ENCODE assay signal across 18 mouse cellular contexts in genomic region chr3:27704641-27705040, GRCm38 (mm10). TPM values are rescaled to one million over a fixed set of nuclear protein-coding genes. Genes with fewer than 3 reads are reported as not detected.
DNase-seq lines count a peak whose midpoint lies in the region; ATAC-seq and TF ChIP-seq lines count a peak whose summit lies in the region.
"Had no signal": no experiment of that assay in that cellular context is flagged by ENCODE, and none has a peak within 500 bp of the region (broad histone marks: within the 10 kb centered on the region; RNA-seq: fewer than 3 reads in every experiment).

No protein-coding gene starts in this region.

- no peaks in the 10 kb centered on the region for H3K9me3 ChIP-seq in heart, embryonic 12.5 days (replicated peaks)
- no peaks in the 10 kb centered on the region for H3K9me3 ChIP-seq in intestine, embryonic 16.5 days (ENCODE audit: control insufficient read depth, low read length)
- no peaks in the 10 kb centered on the region for H3K9me3 ChIP-seq in intestine, postnatal 0 days (ENCODE audit: control insufficient read depth)
- no peaks in the 10 kb centered on the region for H3K9me3 ChIP-seq in ES-E14 (ENCODE audit: control insufficient read depth, insufficient read depth, low read depth, low read length)
- no peaks in the 10 kb centered on the region for H3K9me3 ChIP-seq in stomach, embryonic 14.5 days (ENCODE audit: control insufficient read depth, low read depth, low read length)
- H3K9me3 ChIP-seq: embryonic facial prominence, embryonic 10.5 days; forebrain, embryonic 13.5 days; hindbrain, embryonic 10.5 days; intestine, embryonic 15.5 days had no signal

- H3K4me2 ChIP-seq in heart, embryonic 12.5 days: 0 out of 2 replicates have a peak overlapping the region, but pooled peaks have one; percentile 9
- peak overlapping the region; percentile 4; the same call in 1 of the 2 replicates for H3K4me2 ChIP-seq in intestine, embryonic 16.5 days (ENCODE audit: low read depth, low read length)
- H3K4me2 ChIP-seq in intestine, postnatal 0 days (replicated peaks; ENCODE audit: low read depth): no peak overlapping the region
- no peak overlapping the region for H3K4me2 ChIP-seq in stomach, embryonic 14.5 days (replicated peaks; ENCODE audit: low read depth, low read length)
- H3K4me2 ChIP-seq: forebrain, embryonic 13.5 days; hindbrain, embryonic 14.5 days; intestine, embryonic 15.5 days had no signal

- no peak for TF ChIP-seq CTCF in intestine, postnatal 0 days (IDR thresholded peaks at IDR 0.05; ENCODE audit: low read depth)

- intact Hi-C loops in heart, postnatal 36 days (cut with DNase I): loop anchor here (5.0 kb wide), 2 partner anchors 32 to 47 kb away; no protein-coding TSS in a partner anchor

- in situ Hi-C loops in ES-E14 (cut with MboI; ENCODE audit: low sequenced_read_pairs in 2 of 2, unreplicated experiment in 2 of 2): no loop called here

- ATAC-seq in heart, embryonic 12.5 days (ENCODE audit: insufficient number of reproducible peaks, low FRiP score): no peak
- no peak for ATAC-seq in intestine, embryonic 16.5 days
- no peak for ATAC-seq in intestine, postnatal 0 days
- no peak for ATAC-seq in stomach, embryonic 14.5 days (ENCODE audit: insufficient number of reproducible peaks, insufficient read depth, low FRiP score, low read depth)
- no peak for ATAC-seq in activated CD4-positive, CD25-positive, alpha-beta regulatory T cell, adult 4 months
- ATAC-seq: forebrain, embryonic 13.5 days; intestine, embryonic 15.5 days had no signal

- peaks cover 4% of the 10 kb centered on the region for H3K36me3 ChIP-seq in heart, embryonic 12.5 days
- H3K36me3 ChIP-seq in intestine, embryonic 16.5 days (ENCODE audit: control insufficient read depth, insufficient read depth, low read length): no peaks in the 10 kb centered on the region
- no peaks in the 10 kb centered on the region for H3K36me3 ChIP-seq in intestine, postnatal 0 days (ENCODE audit: control insufficient read depth, insufficient read depth)
- no peaks in the 10 kb centered on the region for H3K36me3 ChIP-seq in ES-E14 (ENCODE audit: control insufficient read depth, insufficient read depth, low read length, poor library complexity, severe bottlenecking)
- no peaks in the 10 kb centered on the region for H3K36me3 ChIP-seq in stomach, embryonic 14.5 days (ENCODE audit: control insufficient read depth, insufficient read depth, low read length)
- H3K36me3 ChIP-seq: intestine, embryonic 15.5 days had no signal

- DNase-seq in heart, postnatal 36 days: no peak
- no peak for DNase-seq in ES-E14 (ENCODE audit: low read depth, low spot score)
- DNase-seq: adrenal gland, adult 8-10 months; cerebellum, adult 2 months; cerebellum, postnatal 10 days; gastrocnemius, adult 2 months; gastrocnemius, postnatal 25 days had no signal

- no peaks in the 10 kb centered on the region for H3K27me3 ChIP-seq in heart, embryonic 12.5 days (replicated peaks)
- H3K27me3 ChIP-seq in intestine, embryonic 16.5 days (replicated peaks; ENCODE audit: control insufficient read depth, insufficient read depth, low read length): no peaks in the 10 kb centered on the region
- no peaks in the 10 kb centered on the region for H3K27me3 ChIP-seq in intestine, postnatal 0 days (replicated peaks; ENCODE audit: control insufficient read depth, insufficient read depth, low read length)
- H3K27me3 ChIP-seq in stomach, embryonic 14.5 days (ENCODE audit: control insufficient read depth, insufficient read depth, low read length): no peaks in the 10 kb centered on the region
- H3K27me3 ChIP-seq: CH12.LX; forebrain, embryonic 13.5 days; intestine, embryonic 15.5 days had no signal

- no peak overlapping the region for H3K4me3 ChIP-seq in heart, embryonic 12.5 days
- no peak overlapping the region for H3K4me3 ChIP-seq in intestine, embryonic 16.5 days (ENCODE audit: low read length)
- no peak overlapping the region for H3K4me3 ChIP-seq in intestine, postnatal 0 days (ENCODE audit: low read depth, low read length)
- H3K4me3 ChIP-seq in ES-E14 (ENCODE audit: insufficient read depth in 1 of 2, low read depth in 1 of 2, low read length in 2 of 2, poor library complexity in 1 of 2, severe bottlenecking in 1 of 2): no peak overlapping the region
- no peak overlapping the region for H3K4me3 ChIP-seq in stomach, embryonic 14.5 days (ENCODE audit: low read depth, low read length)
- H3K4me3 ChIP-seq: embryonic facial prominence, embryonic 10.5 days; forebrain, embryonic 13.5 days; gastrocnemius, adult 2 months; hindbrain, embryonic 10.5 days; intestine, embryonic 15.5 days had no signal

- H3K9ac ChIP-seq in heart, embryonic 12.5 days: no peak overlapping the region
- H3K9ac ChIP-seq in intestine, embryonic 16.5 days (ENCODE audit: low read depth, low read length): no peak overlapping the region
- H3K9ac ChIP-seq in intestine, postnatal 0 days (ENCODE audit: low read depth, low read length): no peak overlapping the region
- H3K9ac ChIP-seq in ES-E14 (ENCODE audit: insufficient read depth, low read depth, low read length, poor library complexity, severe bottlenecking): 0 out of 2 replicates have a peak overlapping the region, but pooled peaks have one; percentile 10
- H3K9ac ChIP-seq in stomach, embryonic 14.5 days (replicated peaks; ENCODE audit: low read depth, low read length): no peak overlapping the region
- H3K9ac ChIP-seq: forebrain, embryonic 13.5 days; hindbrain, embryonic 14.5 days; intestine, embryonic 15.5 days had no signal

- WGBS in heart, embryonic 12.5 days: 69% methylated on average over 9 of the region's 9 CpGs
- 80% methylated on average over 9 of the region's 9 CpGs for WGBS in intestine, embryonic 16.5 days
- 76% methylated on average over 9 of the region's 9 CpGs for WGBS in intestine, postnatal 0 days
- 78% methylated on average over 9 of the region's 9 CpGs for WGBS in stomach, embryonic 14.5 days

- H3K27ac ChIP-seq in heart, embryonic 12.5 days (ENCODE audit: poor library complexity, severe bottlenecking): 0 out of 2 replicates have a peak overlapping the region, but pooled peaks have one; percentile 11
- H3K27ac ChIP-seq in intestine, embryonic 16.5 days (ENCODE audit: low read length): 0 out of 2 replicates have a peak overlapping the region, but pooled peaks have one; percentile 33
- H3K27ac ChIP-seq in intestine, postnatal 0 days (ENCODE audit: low read depth, low read length): no peak overlapping the region
- no peak overlapping the region for H3K27ac ChIP-seq in ES-E14 (ENCODE audit: insufficient read depth, low read depth, low read length, poor library complexity, severe bottlenecking)
- H3K27ac ChIP-seq in stomach, embryonic 14.5 days (ENCODE audit: low read length): peak overlapping the region; percentile 11; the same call in 1 of the 2 replicates
- H3K27ac ChIP-seq: embryonic facial prominence, embryonic 10.5 days; forebrain, embryonic 13.5 days; hindbrain, embryonic 10.5 days; hindbrain, embryonic 14.5 days; intestine, embryonic 15.5 days had no signal

- H3K4me1 ChIP-seq in heart, embryonic 12.5 days (replicated peaks): peaks cover 66% of the 10 kb centered on the region
- peaks cover 35% of the 10 kb centered on the region for H3K4me1 ChIP-seq in intestine, embryonic 16.5 days (ENCODE audit: control insufficient read depth, insufficient read depth, low read length)
- peaks cover 10% of the 10 kb centered on the region for H3K4me1 ChIP-seq in intestine, postnatal 0 days (replicated peaks; ENCODE audit: control insufficient read depth, insufficient read depth, low read length)
- H3K4me1 ChIP-seq in ES-E14 (ENCODE audit: control insufficient read depth in 2 of 2, insufficient read depth in 2 of 2, low read length in 2 of 2, poor library complexity in 1 of 2): peaks cover 15 to 16% of the 10 kb centered on the region in 2 experiments
- H3K4me1 ChIP-seq in stomach, embryonic 14.5 days (ENCODE audit: control insufficient read depth, insufficient read depth, low read length): peaks cover 40% of the 10 kb centered on the region

TF ChIP-seq in ES-E14, 5 proteins besides CTCF, POLR2A, EP300 and RAD21:
- TF ChIP-seq HCFC1 (IDR thresholded peaks at IDR 0.05; ENCODE audit: borderline replicate concordance, insufficient read depth, low read length): no peak
- no peak for TF ChIP-seq MAFK (IDR thresholded peaks at IDR 0.05; ENCODE audit: insufficient read depth, low read depth, low read length)
- no peak for TF ChIP-seq ZNF384 (IDR thresholded peaks at IDR 0.05; ENCODE audit: low read depth, low read length)
- no peak for TF ChIP-seq ZC3H11A (IDR thresholded peaks at IDR 0.05; ENCODE audit: borderline replicate concordance, low read depth, low read length)
- no peak for TF ChIP-seq CHD2 (IDR thresholded peaks at IDR 0.05; ENCODE audit: low read depth, low read length)

RNA-seq across cellular contexts. Expression of gene Fndc3b, which starts 6.5 kb away (rescaled TPM):
- polyA plus RNA-seq in heart, embryonic 12.5 days (2016; fragmentation: Nextera tagmentation; extraction: Ambion mirVana): 36.8 and 43.6 TPM in 2 replicates
- total RNA-seq in heart, postnatal 36 days (2021): 10 to 100 TPM; 58.3 to 58.7 TPM
- polyA plus RNA-seq in intestine, embryonic 16.5 days (2015; fragmentation: Nextera tagmentation; extraction: Ambion mirVana): 14.0 and 15.4 TPM in 2 replicates
- polyA plus RNA-seq in intestine, postnatal 0 days (2015; fragmentation: Nextera tagmentation; extraction: Ambion mirVana): 13.3 and 14.9 TPM in 2 replicates
- total RNA-seq in ES-E14 (2012; rRNA removed): 9.7 and 16.6 TPM in 2 replicates
- 32.8 and 33.3 TPM in 2 replicates for polyA plus RNA-seq in stomach, embryonic 14.5 days (2014; fragmentation: Nextera tagmentation; extraction: Ambion mirVana)
- polyA plus RNA-seq in activated CD4-positive, CD25-positive, alpha-beta regulatory T cell, adult 4 months (2017; shearing (Covaris generic)): under 1 TPM; 0.17 to 0.81 TPM

Comparison
In these comparisons a context has a peak if more than half of its experiments do, and no peak if none do; other contexts are left out.
1. H3K27ac ChIP-seq: peak in heart, embryonic 12.5 days (single experiment), intestine, embryonic 16.5 days (single experiment) and stomach, embryonic 14.5 days (single experiment); none in intestine, postnatal 0 days (single experiment) and ES-E14 (single experiment).
2. H3K4me2 ChIP-seq: peak in heart, embryonic 12.5 days (single experiment) and intestine, embryonic 16.5 days (single experiment); none in intestine, postnatal 0 days (single experiment) and stomach, embryonic 14.5 days (single experiment).